19 mouse cellular contexts compared by ENCODE assay signal in genomic region chr1:187779589-187780178, GRCm38 (mm10).
DNase-seq lines count a peak whose midpoint lies in the region; ATAC-seq and TF ChIP-seq lines count a peak whose summit lies in the region.
"Had no signal": no experiment of that assay in that cellular context is flagged by ENCODE, and none has a peak within 500 bp of the region (broad histone marks: within the 10 kb centered on the region; RNA-seq: fewer than 3 reads in every experiment).

No protein-coding gene starts in this region.

- no peaks in the 10 kb centered on the region for H3K4me1 ChIP-seq in hindbrain, embryonic 11.5 days (replicated peaks; ENCODE audit: control insufficient read depth, insufficient read depth, low read length)
- no peaks in the 10 kb centered on the region for H3K4me1 ChIP-seq in hindbrain, embryonic 10.5 days (replicated peaks)
- no peaks in the 10 kb centered on the region; a peak in 1 of 4 replicates for H3K4me1 ChIP-seq in ES-E14 (ENCODE audit: control insufficient read depth in 2 of 2, insufficient read depth in 2 of 2, low read length in 2 of 2, poor library complexity in 1 of 2)
- no peaks in the 10 kb centered on the region for H3K4me1 ChIP-seq in embryonic facial prominence, embryonic 11.5 days (ENCODE audit: control insufficient read depth, insufficient read depth, low read length)
- peaks cover 7% of the 10 kb centered on the region for H3K4me1 ChIP-seq in limb, embryonic 13.5 days
- H3K4me1 ChIP-seq in intestine, embryonic 15.5 days (replicated peaks), result no peaks in the 10 kb centered on the region
- H3K4me1 ChIP-seq: forebrain, embryonic 10.5 days; kidney, embryonic 15.5 days had no signal

- H3K9ac ChIP-seq in hindbrain, embryonic 11.5 days (ENCODE audit: low read depth, low read length), result no peak overlapping the region
- no peak overlapping the region for H3K9ac ChIP-seq in ES-E14 (ENCODE audit: insufficient read depth, low read depth, low read length, poor library complexity, severe bottlenecking)
- H3K9ac ChIP-seq in embryonic facial prominence, embryonic 11.5 days (replicated peaks; ENCODE audit: low read length), result no peak overlapping the region
- no peak overlapping the region for H3K9ac ChIP-seq in limb, embryonic 13.5 days
- no peak overlapping the region for H3K9ac ChIP-seq in intestine, embryonic 15.5 days
- H3K9ac ChIP-seq: kidney, embryonic 15.5 days had no signal

- H3K4me3 ChIP-seq in hindbrain, embryonic 11.5 days (ENCODE audit: low read depth, low read length), result no peak overlapping the region
- no peak overlapping the region for H3K4me3 ChIP-seq in hindbrain, embryonic 10.5 days
- no peak overlapping the region for H3K4me3 ChIP-seq in ES-E14 (ENCODE audit: insufficient read depth in 1 of 2, low read depth in 1 of 2, low read length in 2 of 2, poor library complexity in 1 of 2, severe bottlenecking in 1 of 2)
- H3K4me3 ChIP-seq in embryonic facial prominence, embryonic 11.5 days (ENCODE audit: low read depth, low read length), result no peak overlapping the region
- H3K4me3 ChIP-seq in limb, embryonic 13.5 days, result no peak overlapping the region
- H3K4me3 ChIP-seq in intestine, embryonic 15.5 days (replicated peaks), result no peak overlapping the region
- H3K4me3 ChIP-seq: forebrain, embryonic 10.5 days; gastrocnemius, adult 2 months; heart, adult 2 months; kidney, embryonic 15.5 days; layer of hippocampus, adult 2 months; left cerebral cortex, adult 2 months had no signal

- WGBS in hindbrain, embryonic 11.5 days, result 53% methylated on average over 10 of the region's 10 CpGs
- 69% methylated on average over 10 of the region's 10 CpGs for WGBS in hindbrain, embryonic 10.5 days
- 45% methylated on average over 10 of the region's 10 CpGs for WGBS in embryonic facial prominence, embryonic 11.5 days
- 24% methylated on average over 10 of the region's 10 CpGs for WGBS in limb, embryonic 13.5 days
- 76% methylated on average over 10 of the region's 10 CpGs for WGBS in intestine, embryonic 15.5 days

- no peaks in the 10 kb centered on the region for H3K36me3 ChIP-seq in hindbrain, embryonic 11.5 days (ENCODE audit: control insufficient read depth, insufficient read depth, low read length)
- no peaks in the 10 kb centered on the region for H3K36me3 ChIP-seq in hindbrain, embryonic 10.5 days
- no peaks in the 10 kb centered on the region for H3K36me3 ChIP-seq in ES-E14 (ENCODE audit: control insufficient read depth, insufficient read depth, low read length, poor library complexity, severe bottlenecking)
- H3K36me3 ChIP-seq in embryonic facial prominence, embryonic 11.5 days (replicated peaks; ENCODE audit: control insufficient read depth, insufficient read depth, low read depth, low read length), result no peaks in the 10 kb centered on the region
- H3K36me3 ChIP-seq in limb, embryonic 13.5 days, result no peaks in the 10 kb centered on the region
- no peaks in the 10 kb centered on the region for H3K36me3 ChIP-seq in intestine, embryonic 15.5 days
- H3K36me3 ChIP-seq: forebrain, embryonic 10.5 days; kidney, embryonic 15.5 days had no signal

- in situ Hi-C loops in ES-E14 (cut with MboI; ENCODE audit: low sequenced_read_pairs in 2 of 2, unreplicated experiment in 2 of 2), result no loop called here

- no peak overlapping the region for H3K27ac ChIP-seq in hindbrain, embryonic 11.5 days (ENCODE audit: low read depth, low read length)
- no peak overlapping the region for H3K27ac ChIP-seq in hindbrain, embryonic 10.5 days
- H3K27ac ChIP-seq in ES-E14 (ENCODE audit: insufficient read depth, low read depth, low read length, poor library complexity, severe bottlenecking), result no peak overlapping the region
- no peak overlapping the region for H3K27ac ChIP-seq in embryonic facial prominence, embryonic 11.5 days (replicated peaks; ENCODE audit: low read depth, low read length)
- H3K27ac ChIP-seq in limb, embryonic 13.5 days, result no peak overlapping the region
- H3K27ac ChIP-seq in intestine, embryonic 15.5 days, result no peak overlapping the region
- H3K27ac ChIP-seq: forebrain, embryonic 10.5 days; gastrocnemius, adult 2 months; heart, adult 2 months; kidney, embryonic 15.5 days; layer of hippocampus, adult 2 months; left cerebral cortex, adult 2 months had no signal

- H3K27me3 ChIP-seq in hindbrain, embryonic 11.5 days (ENCODE audit: control insufficient read depth, insufficient read depth, low read length), result no peaks in the 10 kb centered on the region
- no peaks in the 10 kb centered on the region for H3K27me3 ChIP-seq in hindbrain, embryonic 10.5 days (ENCODE audit: insufficient read depth, poor library complexity, severe bottlenecking)
- H3K27me3 ChIP-seq in embryonic facial prominence, embryonic 11.5 days (ENCODE audit: control insufficient read depth, insufficient read depth, low read length), result no peaks in the 10 kb centered on the region
- no peaks in the 10 kb centered on the region for H3K27me3 ChIP-seq in limb, embryonic 13.5 days
- no peaks in the 10 kb centered on the region for H3K27me3 ChIP-seq in intestine, embryonic 15.5 days (replicated peaks)
- H3K27me3 ChIP-seq: kidney, embryonic 15.5 days had no signal

- no peak overlapping the region for H3K4me2 ChIP-seq in hindbrain, embryonic 11.5 days (replicated peaks; ENCODE audit: low read depth, low read length)
- H3K4me2 ChIP-seq in embryonic facial prominence, embryonic 11.5 days (ENCODE audit: low read depth, low read length), result no peak overlapping the region
- no peak overlapping the region for H3K4me2 ChIP-seq in limb, embryonic 13.5 days (replicated peaks)
- no peak overlapping the region for H3K4me2 ChIP-seq in intestine, embryonic 15.5 days (replicated peaks)
- H3K4me2 ChIP-seq: kidney, embryonic 15.5 days had no signal

- peak; percentile 54 for ATAC-seq in hindbrain, embryonic 11.5 days (ENCODE audit: low FRiP score)
- no peak for ATAC-seq in embryonic facial prominence, embryonic 11.5 days (replicated peaks; ENCODE audit: insufficient number of reproducible peaks, low FRiP score, low TSS enrichment, low read depth)
- peak; percentile 87 for ATAC-seq in limb, embryonic 13.5 days (ENCODE audit: low FRiP score, low read depth)
- ATAC-seq in intestine, embryonic 15.5 days, result no peak
- ATAC-seq: inflammation-experienced regulatory T-cells, adult 6 months had no signal

- no peaks in the 10 kb centered on the region for H3K9me3 ChIP-seq in hindbrain, embryonic 11.5 days (ENCODE audit: control insufficient read depth, low read length)
- H3K9me3 ChIP-seq in hindbrain, embryonic 10.5 days, result peaks cover 4% of the 10 kb centered on the region
- H3K9me3 ChIP-seq in ES-E14 (ENCODE audit: control insufficient read depth, insufficient read depth, low read depth, low read length), result no peaks in the 10 kb centered on the region
- no peaks in the 10 kb centered on the region for H3K9me3 ChIP-seq in embryonic facial prominence, embryonic 11.5 days (replicated peaks; ENCODE audit: control insufficient read depth, low read length)
- H3K9me3 ChIP-seq in limb, embryonic 13.5 days, result no peaks in the 10 kb centered on the region
- H3K9me3 ChIP-seq in intestine, embryonic 15.5 days, result no peaks in the 10 kb centered on the region

- peak; percentile 24 for DNase-seq in hindbrain, embryonic 11.5 days (ENCODE audit: low spot score)
- DNase-seq in hindbrain, embryonic 10.5 days (ENCODE audit: low spot score), result no peak
- DNase-seq in ES-E14 (ENCODE audit: low read depth, low spot score), result no peak
- DNase-seq in embryonic facial prominence, embryonic 11.5 days (ENCODE audit: low spot score), result peak; percentile 39
- no peak for DNase-seq in cerebellum, adult 18-20 months
- no peak for DNase-seq in frontal cortex, postnatal 14 days (ENCODE audit: low spot score in 2 of 2)
- DNase-seq: B cell, adult 2 months; cerebellum, adult 9-10 months; gastrocnemius, adult 2 months; heart, adult 2 months; lung, adult 2 months; thymus, adult 2 months had no signal

TF ChIP-seq in ES-E14, 5 proteins besides CTCF, POLR2A, EP300 and RAD21:
- no peak for TF ChIP-seq ZC3H11A (IDR thresholded peaks at IDR 0.05; ENCODE audit: borderline replicate concordance, low read depth, low read length)
- peak; percentile 72 for TF ChIP-seq ZNF384 (IDR thresholded peaks at IDR 0.05; ENCODE audit: low read depth, low read length)
- no peak for TF ChIP-seq MAFK (IDR thresholded peaks at IDR 0.05; ENCODE audit: insufficient read depth, low read depth, low read length)
TF ChIP-seq in ES-E14: peak in this region for 1.

Comparison
In these comparisons a context has a peak if more than half of its experiments do, and no peak if none do; other contexts are left out.
1. DNase-seq: peak in hindbrain, embryonic 11.5 days (single experiment) and embryonic facial prominence, embryonic 11.5 days (single experiment); none in hindbrain, embryonic 10.5 days (single experiment), ES-E14 (single experiment), cerebellum, adult 18-20 months (0 of 2) and frontal cortex, postnatal 14 days (0 of 2).
2. ATAC-seq: peak in hindbrain, embryonic 11.5 days (single experiment) and limb, embryonic 13.5 days (single experiment); none in embryonic facial prominence, embryonic 11.5 days (single experiment) and intestine, embryonic 15.5 days (single experiment).